In the genomic region with DNA sequence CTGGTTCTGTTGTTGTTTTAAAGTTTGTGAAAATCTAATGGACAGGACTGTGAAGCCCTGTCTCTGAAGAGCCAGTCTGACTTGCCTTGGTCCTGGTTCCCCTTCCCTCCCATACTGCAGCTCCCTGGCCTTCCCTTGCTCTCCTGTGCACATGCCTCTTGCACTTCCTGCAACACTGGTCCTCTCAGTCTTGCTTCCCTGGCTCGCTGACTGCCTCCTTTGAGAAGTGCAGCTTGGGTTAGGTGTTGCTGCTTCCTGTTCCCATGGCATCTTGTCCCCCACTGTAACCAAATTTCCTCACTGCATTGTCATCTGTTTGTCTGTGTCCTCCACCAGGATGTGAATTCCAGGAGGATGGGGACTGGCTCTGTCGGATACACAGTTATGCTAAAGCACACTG, we compare ENCODE assay signal across 9 mouse cellular contexts. TPM values are rescaled to one million over a fixed set of nuclear protein-coding genes. Genes with fewer than 3 reads are reported as not detected.
DNase-seq lines count a peak whose midpoint lies in the region; ATAC-seq and TF ChIP-seq lines count a peak whose summit lies in the region.
"Had no signal": no experiment of that assay in that cellular context is flagged by ENCODE, and none has a peak within 500 bp of the region (broad histone marks: within the 10 kb centered on the region; RNA-seq: fewer than 3 reads in every experiment).

No protein-coding gene starts in this region.

- no peak overlapping the region; the same call in 1 of the 2 replicates for H3K4me2 ChIP-seq in lung, embryonic 16.5 days (ENCODE audit: low read depth, low read length)

- H3K4me1 ChIP-seq in heart, adult 2 months (ENCODE audit: control insufficient read depth, insufficient read depth, low read length), result peaks cover 21% of the 10 kb centered on the region
- peaks cover 38% of the 10 kb centered on the region for H3K4me1 ChIP-seq in lung, embryonic 16.5 days (replicated peaks; ENCODE audit: control insufficient read depth, insufficient read depth, low read length)
- H3K4me1 ChIP-seq in lung, adult 2 months (ENCODE audit: control insufficient read depth, insufficient read depth, low read length), result peaks cover 38% of the 10 kb centered on the region

- TF ChIP-seq EP300 in heart, adult 2 months (IDR thresholded peaks at IDR 0.05; ENCODE audit: insufficient read depth, low read depth, low read length), result no peak

- 15% methylated on average over 2 of the region's 2 CpGs for WGBS in heart, adult 2 months
- WGBS in lung, embryonic 16.5 days, result 34% methylated on average over 2 of the region's 2 CpGs
- 17% methylated on average over 2 of the region's 2 CpGs for WGBS in lung, adult 2 months

- DNase-seq in heart, adult 2 months, result no peak
- DNase-seq in heart, postnatal 36 days, result no peak
- no peak for DNase-seq in lung, adult 2 months
- peak; percentile 20 for DNase-seq in embryo, embryonic 11 days
- DNase-seq in lung, postnatal 10 days, result peak; percentile 37
- DNase-seq in left cerebral cortex, adult 9 months (ENCODE audit: low spot score in 2 of 2), result no peak
- no peak for DNase-seq in right cerebral cortex, adult 2 months (ENCODE audit: low spot score in 2 of 2)

- no peak for TF ChIP-seq POLR2A in heart, adult 2 months (IDR thresholded peaks at IDR 0.05; ENCODE audit: insufficient read depth, low read depth, low read length)
- TF ChIP-seq POLR2A in lung, adult 2 months (IDR thresholded peaks at IDR 0.05; ENCODE audit: borderline replicate concordance, extremely low read depth, low read depth, low read length), result no peak

- H3K9me3 ChIP-seq in lung, embryonic 16.5 days (ENCODE audit: control insufficient read depth, low read length), result no peaks in the 10 kb centered on the region

- no peak for ATAC-seq in lung, embryonic 16.5 days (ENCODE audit: low read depth)
- ATAC-seq: hindbrain, embryonic 16.5 days had no signal

- H3K36me3 ChIP-seq in heart, adult 2 months (ENCODE audit: control insufficient read depth, insufficient read depth, low read length), result peaks cover 29% of the 10 kb centered on the region
- H3K36me3 ChIP-seq in lung, embryonic 16.5 days (ENCODE audit: control insufficient read depth, insufficient read depth, low read length), result no peaks in the 10 kb centered on the region

- peak overlapping the region; percentile 16; the same call in 1 of the 2 replicates for H3K27ac ChIP-seq in heart, adult 2 months
- H3K27ac ChIP-seq in lung, embryonic 16.5 days (ENCODE audit: low read length), result 0 out of 2 replicates have a peak overlapping the region, but pooled peaks have one; percentile 16

- no peak overlapping the region for H3K4me3 ChIP-seq in heart, adult 2 months
- no peak overlapping the region for H3K4me3 ChIP-seq in lung, embryonic 16.5 days (ENCODE audit: low read length)
- no peak overlapping the region for H3K4me3 ChIP-seq in lung, adult 2 months (replicated peaks; ENCODE audit: extremely low read depth, low read depth, low read length)

- H3K79me2 ChIP-seq in heart, adult 2 months (replicated peaks; ENCODE audit: control insufficient read depth, insufficient read depth, low read length), result peaks cover 7% of the 10 kb centered on the region

- H3K9ac ChIP-seq in heart, adult 2 months (ENCODE audit: low read depth, low read length), result no peak overlapping the region; the same call in 1 of the 2 replicates
- H3K9ac ChIP-seq in lung, embryonic 16.5 days (ENCODE audit: low read length), result peak overlapping the region; percentile 24; the same call in 1 of the 2 replicates

- no peaks in the 10 kb centered on the region for H3K27me3 ChIP-seq in heart, adult 2 months (ENCODE audit: control insufficient read depth, insufficient read depth, low read length)
- no peaks in the 10 kb centered on the region for H3K27me3 ChIP-seq in lung, embryonic 16.5 days (ENCODE audit: control insufficient read depth, insufficient read depth, low read depth, low read length)

- no peak for TF ChIP-seq CTCF in heart, adult 2 months (IDR thresholded peaks at IDR 0.05)
- TF ChIP-seq CTCF in lung, adult 2 months (IDR thresholded peaks at IDR 0.05; ENCODE audit: insufficient read depth, low read length), result no peak

- intact Hi-C loops in heart, adult 2 months (cut with DNase I), result loop anchor here (2.0 to 10.0 kb wide), 6 partner anchors 15 to 1795 kb away; a partner anchor contains a TSS
- intact Hi-C loops in heart, postnatal 36 days (cut with DNase I), result loop anchor here (2.0 to 5.0 kb wide), 3 partner anchors 13 to 52 kb away; no protein-coding TSS in a partner anchor

RNA-seq across cellular contexts. Expression of a gene that starts 2.5 kb away (rescaled TPM):
- total RNA-seq in heart, adult 2 months (2021), result 10 to 100 TPM; 43.5 to 48.5 TPM
- 6.5 and 13.4 TPM in 2 replicates for polyA plus RNA-seq in heart, adult 2 months (2012; rRNA removed)
- 10 to 100 TPM; 48.4 to 52.2 TPM for total RNA-seq in heart, postnatal 36 days (2021)
- 9.7 and 10.2 TPM in 2 replicates for polyA plus RNA-seq in lung, embryonic 16.5 days (2015; fragmentation: Nextera tagmentation; extraction: Ambion mirVana)
- polyA plus RNA-seq in lung, adult 2 months (2012; rRNA removed), result 6.7 and 11.4 TPM in 2 replicates

RNA-seq across cellular contexts. Expression of a gene that starts 34.1 kb away (rescaled TPM):
- 1 to 10 TPM; 5.9 to 6.1 TPM for total RNA-seq in heart, adult 2 months (2021)
- 4.4 and 7.3 TPM in 2 replicates for polyA plus RNA-seq in heart, adult 2 months (2012; rRNA removed)
- 1 to 10 TPM; 6.1 to 6.4 TPM for total RNA-seq in heart, postnatal 36 days (2021)
- 2.8 and 3.0 TPM in 2 replicates for polyA plus RNA-seq in lung, embryonic 16.5 days (2015; fragmentation: Nextera tagmentation; extraction: Ambion mirVana)
- polyA plus RNA-seq in lung, adult 2 months (2012; rRNA removed), result 7.3 and 10.8 TPM in 2 replicates

Comparison
In these comparisons a context has a peak if more than half of its experiments do, and no peak if none do; other contexts are left out.
1. DNase-seq: peak in embryo, embryonic 11 days (single experiment) and lung, postnatal 10 days (single experiment); none in heart, adult 2 months (0 of 2), heart, postnatal 36 days (0 of 2), lung, adult 2 months (single experiment), left cerebral cortex, adult 9 months (0 of 2) and right cerebral cortex, adult 2 months (0 of 2).